Mouse (Mus musculus) central nervous system, embryonic 14 days (tissue): ENCODE results near the gene Ginm1. TPM values are rescaled to one million over a fixed set of nuclear protein-coding genes. Genes with fewer than 3 reads are reported as not detected.

Source experiments
- polyA plus RNA-seq: library from polyadenylated mRNA; depleted of rRNA; stranded (reverse); fragments of >200 nt; gene quantifications from 2 replicates; pipeline ENCODE4 v1.2.3, GENCODE M21; 2012; rRNA removed

The Ginm1 gene
- 30.3 and 35.8 TPM in 2 replicates for polyA plus RNA-seq

DNA sequence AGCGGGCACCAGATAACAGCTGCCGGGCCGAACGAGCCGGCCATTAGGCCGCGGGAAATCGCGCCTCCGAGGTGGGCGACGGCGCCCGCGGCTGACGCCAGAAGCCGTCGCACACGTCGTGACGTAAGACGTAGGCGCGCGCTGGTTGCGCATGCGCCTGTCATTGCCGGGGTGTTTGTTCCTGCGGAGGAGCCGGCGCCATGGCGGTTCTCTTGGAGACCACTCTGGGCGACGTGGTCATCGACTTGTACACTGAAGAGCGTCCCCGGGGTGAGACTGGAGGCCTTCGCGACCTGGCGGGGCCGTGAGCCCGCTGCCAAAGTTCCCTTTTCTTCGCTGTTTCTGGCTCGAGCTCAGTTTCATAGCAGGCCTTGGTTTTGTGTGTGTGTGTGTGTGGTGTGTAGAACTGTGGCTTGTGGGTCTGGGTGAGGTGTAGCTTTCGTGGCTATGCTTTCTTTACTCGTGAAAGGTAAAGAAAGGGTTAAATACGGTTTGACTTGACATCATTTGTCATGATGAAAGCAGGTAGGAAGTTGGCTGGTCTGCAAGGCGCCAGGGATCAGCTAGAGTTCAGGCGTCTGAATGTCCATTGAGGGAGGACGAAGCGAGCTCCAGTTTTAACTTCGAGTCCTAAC, at the start of gene Ginm1, which contains the start of gene Ppil4:
Gene Ginm1 (minus strand): TSS at position 74 of the 635 bp plus-strand sequence.
Gene Ppil4 (plus strand): TSS at position 141 of the 635 bp plus-strand sequence.

DNA sequence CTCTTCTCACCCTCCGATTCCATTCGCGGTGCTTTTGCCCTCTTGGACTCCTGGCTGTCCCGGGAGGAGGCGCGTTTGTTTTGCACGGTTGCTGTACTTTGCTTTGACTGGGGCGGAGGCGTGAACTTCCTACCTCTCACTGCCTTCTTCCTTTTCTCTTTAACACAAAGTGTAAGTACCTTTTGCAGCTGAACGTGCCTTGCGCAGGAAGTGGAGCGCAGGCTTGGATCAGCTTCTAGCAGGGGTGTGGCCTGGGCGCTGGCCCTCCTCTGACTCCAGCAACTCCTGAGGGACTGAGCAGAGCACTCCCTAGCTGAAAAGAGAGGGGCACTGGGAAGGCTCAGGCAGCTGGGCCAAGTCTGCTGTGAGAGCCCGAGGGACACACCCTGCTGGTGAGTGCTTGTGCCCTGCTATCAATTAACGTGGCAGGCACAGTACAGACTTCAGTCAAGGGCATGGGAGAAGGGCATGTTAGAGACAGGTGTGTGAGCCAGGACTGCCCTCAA, 39.6 kb upstream of the Ginm1 start, which contains the start of gene Zc3h12d:
Gene Zc3h12d (plus strand): TSS at position 300 of the 506 bp plus-strand sequence.

DNA sequence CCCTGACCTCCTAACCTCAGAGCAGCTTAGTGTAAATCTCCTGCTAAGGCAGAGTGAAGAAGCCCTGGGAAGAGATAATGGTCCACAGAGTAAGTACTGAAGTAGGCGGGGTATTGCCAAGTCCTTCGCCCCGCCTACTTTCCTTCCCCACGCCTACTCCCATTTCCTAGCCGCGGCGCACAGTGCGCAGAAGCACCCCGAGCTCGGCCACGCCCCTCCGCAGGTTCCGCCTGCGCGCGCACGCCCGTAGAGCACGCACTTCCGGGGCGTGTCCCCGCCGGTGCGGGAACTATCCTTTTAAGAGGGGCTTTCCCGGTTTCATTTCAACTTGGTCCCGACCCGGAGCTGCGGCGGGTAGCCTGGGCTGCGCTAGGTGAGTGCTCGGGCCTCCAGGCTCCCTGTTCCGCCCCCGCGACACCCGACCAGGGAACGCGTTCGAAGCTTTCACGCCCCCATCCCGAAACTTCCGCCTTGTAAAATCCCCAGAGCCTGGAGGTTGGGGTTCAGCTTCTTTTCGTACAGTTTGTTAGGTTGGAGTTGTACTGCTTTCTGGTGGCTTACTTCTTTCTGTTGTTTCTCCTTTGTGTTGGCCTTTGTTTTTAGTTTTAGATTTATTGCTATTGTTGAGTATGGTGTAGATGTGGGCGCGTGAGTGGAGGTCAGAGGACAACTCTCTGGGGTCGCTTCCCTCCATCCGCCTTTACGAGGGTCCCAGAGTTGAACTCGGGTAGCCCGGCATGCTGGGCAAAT, 66.7 kb downstream of the Ginm1 start, which contains the start of gene Katna1:
Gene Katna1 (plus strand): TSS at position 250 of the 750 bp plus-strand sequence.

Other genes with a start within 250 kb of the Ginm1 start
- gene Lrp11, start 203.0 kb downstream of the Ginm1 start, polyA plus RNA-seq, result 38.4 and 44.6 TPM in 2 replicates
- 30.0 and 35.6 TPM in 2 replicates for gene Nup43, start 125.3 kb downstream of the Ginm1 start, polyA plus RNA-seq
- 85.0 and 88.7 TPM in 2 replicates for gene Pcmt1, start 111.7 kb downstream of the Ginm1 start, polyA plus RNA-seq
- gene Lats1, start 111.6 kb downstream of the Ginm1 start, polyA plus RNA-seq, result 24.2 and 24.5 TPM in 2 replicates
- 19.8 and 21.0 TPM in 2 replicates for gene Katna1, start 66.8 kb downstream of the Ginm1 start, polyA plus RNA-seq
- gene Ppil4, start 67 bp upstream of the Ginm1 start, polyA plus RNA-seq, result 25.7 and 27.4 TPM in 2 replicates
- gene Zc3h12d, start 39.6 kb upstream of the Ginm1 start, polyA plus RNA-seq, result 0.22 and 0.23 TPM in 2 replicates
- gene Tab2, start 163.4 kb upstream of the Ginm1 start, polyA plus RNA-seq, result 50.6 and 57.2 TPM in 2 replicates